Mouse (Mus musculus) kidney, adult 11 months (tissue): Measurements from ENCODE around the gene Gm10310.
"Not testable (repeated sequence)": the region's sequence is repeated elsewhere in the genome, so short reads cannot be mapped to it uniquely, and the experiment has no call there.

Experiments used
- DNase-seq: peaks from one replicate; pipeline ENCODE4 v3.0.0; 2022

Gene Gm10310

DNA sequence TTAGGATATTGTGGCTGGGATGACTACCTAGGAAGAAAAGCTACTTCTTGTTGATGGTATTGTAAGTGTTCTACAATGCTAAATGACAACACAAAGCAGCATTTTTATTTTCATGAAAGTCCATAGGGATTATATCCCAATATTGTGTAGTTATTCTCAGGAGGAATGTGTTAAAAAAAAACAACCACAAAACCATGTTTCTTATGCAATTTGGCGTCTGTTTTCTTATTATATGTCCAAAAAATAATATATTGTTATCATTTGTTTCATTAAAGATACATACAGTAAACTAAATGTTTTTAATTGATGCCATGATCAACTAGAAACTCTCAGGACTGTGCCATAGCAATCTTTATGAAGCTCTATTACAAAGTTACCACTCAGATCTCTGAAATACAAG, at the start of gene Gm10310:
Gene Gm10310 (minus strand): TSS at position 101 of the 400 bp plus-strand sequence.
- not testable (repeated sequence) for DNase-seq

GRCm38 (mm10) chr10:130030048-130030447, 45.2 kb upstream of the Gm10310 start, which contains the start of gene Olfr821:
Gene Olfr821 (plus strand): TSS chr10:130030348.
- no peak for DNase-seq

GRCm38 (mm10) chr10:130012321-130012720, 27.5 kb upstream of the Gm10310 start, which contains the start of gene Olfr820:
Gene Olfr820 (plus strand): TSS chr10:130012621.
- DNase-seq: no peak

DNA sequence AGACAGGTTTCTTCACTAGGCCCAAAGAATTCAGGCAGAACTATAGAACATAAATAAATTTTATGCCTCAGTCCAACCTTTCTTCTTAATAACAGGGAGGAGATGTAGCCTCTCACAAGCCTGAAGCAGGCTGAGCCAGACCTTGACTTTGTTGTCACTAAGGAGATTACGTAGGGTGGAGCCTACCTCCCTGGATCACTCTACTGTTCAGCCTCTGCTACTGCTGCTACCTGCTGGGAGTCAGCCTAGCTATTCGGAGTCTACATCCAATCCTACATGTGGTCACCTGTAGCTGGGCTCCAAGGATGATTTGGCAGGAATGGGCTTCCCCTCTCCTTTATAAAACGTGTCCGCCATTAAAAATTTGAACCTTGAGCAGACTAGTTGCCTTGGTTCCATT, 20.5 kb upstream of the Gm10310 start:
- not testable (repeated sequence) for DNase-seq

DNA sequence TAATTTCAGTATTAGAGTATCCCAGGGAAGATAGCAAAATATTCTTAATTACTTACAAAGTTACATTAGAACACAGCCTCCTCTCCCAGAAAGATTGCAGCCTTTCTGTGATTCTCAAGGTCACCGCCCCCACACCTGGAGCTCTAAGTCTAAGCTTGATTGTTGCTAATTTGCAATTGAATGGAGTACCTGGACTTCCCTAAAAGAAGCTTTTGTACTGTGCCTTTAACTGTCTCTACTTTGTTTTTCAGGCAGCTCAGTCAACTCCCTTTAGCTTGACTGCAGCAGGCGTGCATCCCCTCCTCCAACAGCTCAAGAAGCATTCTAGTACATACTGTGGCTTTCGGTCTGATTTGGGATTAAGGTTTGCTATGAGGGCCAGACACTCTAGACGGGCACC, 19.2 kb upstream of the Gm10310 start:
- DNase-seq: not testable (repeated sequence)

GRCm38 (mm10) chr10:129981867-129982266, 3.0 kb downstream of the Gm10310 start:
- not testable (repeated sequence) for DNase-seq

GRCm38 (mm10) chr10:129976040-129976439, 8.8 kb downstream of the Gm10310 start, which contains the start of gene Olfr247:
Gene Olfr247 (minus strand): TSS chr10:129976140.
- not testable (repeated sequence) for DNase-seq

DNA sequence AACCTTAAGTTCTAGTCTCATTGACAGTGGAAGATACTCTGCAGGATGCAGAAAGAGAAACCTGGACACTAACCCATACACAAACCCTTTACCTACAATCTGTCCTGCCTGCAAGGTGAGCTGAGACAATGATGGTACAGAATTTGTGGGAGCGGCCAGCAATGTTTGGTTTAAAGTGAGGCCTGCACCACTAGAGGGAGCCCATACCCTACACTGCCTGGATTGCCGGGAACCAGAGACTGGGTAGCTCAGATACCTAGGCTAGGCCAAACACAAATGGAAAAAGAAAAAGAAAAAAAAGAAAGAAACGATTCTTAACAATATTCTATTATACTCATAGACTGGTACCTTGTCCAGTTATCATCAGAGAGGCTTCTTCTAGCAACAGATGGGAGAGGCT, 11.9 kb downstream of the Gm10310 start:
- not testable (repeated sequence) for DNase-seq

- DNase-seq: not testable (repeated sequence)
Measured at GRCm38 (mm10) chr10:129967166-129967565, 17.7 kb downstream of the Gm10310 start, which contains the start of gene Olfr819. Gene Olfr819 (minus strand): TSS chr10:129967266.

DNA sequence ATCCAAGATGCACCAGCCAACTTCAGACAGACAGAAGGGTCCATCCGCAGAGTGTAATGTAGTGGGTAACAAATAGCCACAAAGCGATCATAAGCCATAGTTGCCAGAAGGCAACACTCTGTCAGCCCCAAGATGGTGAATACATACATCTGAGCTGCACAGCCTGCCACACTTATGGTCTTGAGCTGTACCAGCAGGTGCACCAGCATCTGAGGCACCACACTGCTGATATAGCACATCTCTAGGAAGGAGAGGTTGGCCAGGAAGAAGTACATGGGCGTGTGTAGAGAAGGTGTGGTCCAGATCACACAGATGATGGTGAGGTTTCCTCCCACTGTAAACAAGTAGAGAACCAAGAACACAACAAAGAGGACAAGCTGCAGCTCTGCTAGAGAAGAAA, 18.6 kb downstream of the Gm10310 start:
- DNase-seq: not testable (repeated sequence)

DNA sequence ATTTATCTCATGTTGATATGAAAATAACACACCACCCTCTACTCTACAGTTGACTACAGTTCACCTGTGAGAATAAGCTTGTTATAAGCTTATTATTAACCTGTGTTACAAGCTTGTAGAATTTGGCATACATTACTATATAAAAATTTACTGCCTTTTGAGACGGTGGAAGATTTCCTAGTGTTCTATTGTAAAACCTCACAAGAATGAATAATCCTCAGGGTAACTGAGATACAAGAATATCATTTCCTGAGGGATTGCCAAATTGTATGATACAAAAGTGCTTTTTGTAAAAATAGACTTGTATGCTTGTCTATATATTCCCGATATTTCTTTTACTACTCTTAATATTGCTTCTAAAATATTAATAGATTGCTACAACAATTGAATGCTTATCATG, 35.9 kb downstream of the Gm10310 start, which contains the start of gene Olfr818:
Gene Olfr818 (minus strand): TSS at position 101 of the 400 bp plus-strand sequence.
- DNase-seq: no peak
